Mouse (Mus musculus): ENCODE data around the gene Scfd2.

DNA sequence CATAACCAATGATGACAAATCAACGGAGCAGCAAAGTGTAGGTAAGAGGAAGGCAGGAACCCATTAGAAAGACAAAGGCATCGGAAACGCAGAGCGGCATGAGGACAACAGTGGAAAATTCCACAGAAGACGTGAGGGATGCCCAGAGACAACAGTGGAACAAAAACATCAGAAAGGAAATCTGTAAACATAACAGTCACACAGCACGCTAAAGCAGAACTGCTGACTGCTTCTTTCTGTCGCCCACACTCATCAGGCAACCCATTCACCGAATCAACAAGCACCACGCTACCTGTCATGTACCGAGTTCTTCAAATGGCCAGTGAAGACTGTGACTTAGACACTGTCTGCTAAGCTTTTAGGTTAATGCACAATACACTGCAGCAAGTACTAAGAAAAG lies 55.0 kb downstream of the Scfd2 start:
- TF ChIP-seq POLR2A (IDR thresholded peaks at IDR 0.05; ENCODE audit: borderline replicate concordance, low read depth, low read length) (no peak), CTCF (IDR thresholded peaks at IDR 0.05; ENCODE audit: low read depth, low read length) (no peak)
